Mouse (Mus musculus) heart, adult 2 months (tissue): ENCODE data around the gene Hsd3b7.
"Not testable (repeated sequence)": the region's sequence is repeated elsewhere in the genome, so short reads cannot be mapped to it uniquely, and the experiment has no call there.

Source experiments
- CTCF ChIP-seq: fragments of 200-600 bp; IDR thresholded peaks from 2 replicates; pipeline ENCODE4 v1.8.1; 2022; ENCODE audit warnings: antibody characterized with exemption, mild to moderate bottlenecking, moderate library complexity
- EP300 ChIP-seq: fragments of 200-500 bp; IDR thresholded peaks from 2 replicates; pipeline ENCODE4 v1.6.1; 2011; ENCODE audit warnings: low read depth, low read length, control low read depth; ENCODE audit not compliant: insufficient read depth
- POLR2A ChIP-seq: fragments of 200-500 bp; IDR thresholded peaks from 2 replicates; pipeline ENCODE4 v1.6.1; 2011; ENCODE audit warnings: mild to moderate bottlenecking, low read depth, low read length, control low read depth; ENCODE audit not compliant: insufficient read depth

DNA sequence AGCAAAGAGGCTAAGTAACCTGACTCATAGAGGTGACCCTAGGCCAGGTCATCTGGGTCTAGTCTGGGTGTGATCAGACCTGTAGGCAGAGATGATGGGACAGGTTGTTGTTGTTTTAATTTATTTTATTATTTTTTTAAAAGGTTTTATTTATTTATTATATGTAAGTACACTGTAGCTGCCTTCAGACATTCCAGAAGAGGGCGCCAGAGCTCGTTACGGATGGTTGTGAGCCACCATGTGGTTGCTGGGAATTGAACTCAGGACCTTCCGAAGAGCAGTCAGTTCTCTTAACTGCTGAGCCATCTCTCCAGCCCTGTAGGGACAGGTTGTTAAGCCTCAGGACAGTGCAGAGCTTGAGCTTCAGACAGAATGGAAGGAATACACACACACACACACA lies 37.5 kb downstream of the Hsd3b7 start:
- TF ChIP-seq POLR2A, EP300: not testable (repeated sequence)
- TF ChIP-seq CTCF = peak; percentile 15; the same call in 1 of the 2 replicates
